Mouse (Mus musculus) heart, postnatal 0 days (tissue): Measurements from ENCODE around the gene Sh3d19. TPM values are rescaled to one million over a fixed set of nuclear protein-coding genes. Genes with fewer than 3 reads are reported as not detected.
"Not testable (repeated sequence)": the region's sequence is repeated elsewhere in the genome, so short reads cannot be mapped to it uniquely, and the experiment has no call there.

Experiments
- ATAC-seq: fragments of 200-750 bp; cut with Nextera tagmentation; 2 replicates; pipeline ENCODE4 v1.8.0; 2017; ENCODE audit warnings: low read depth, moderate number of reproducible peaks, moderate library complexity; ENCODE audit not compliant: insufficient read depth
- DNase-seq: peaks from one replicate; pipeline ENCODE4 v3.0.0-alpha.2; 2016; ENCODE audit warnings: low spot score
- H3K27ac ChIP-seq: fragments of 300-500 bp; sonication (generic); 2 replicates; pipeline ENCODE4 v1.5.1; 2014; ENCODE audit warnings: low read depth, mild to moderate bottlenecking
- H3K27me3 ChIP-seq: fragments of 300-500 bp; sonication (generic); 2 replicates; pipeline ENCODE4 v1.6.1; 2014; ENCODE audit warnings: low read length, mixed read lengths; ENCODE audit not compliant: control insufficient read depth, insufficient read depth
- H3K36me3 ChIP-seq: fragments of 300-500 bp; sonication (generic); replicated peaks from 2 replicates; pipeline ENCODE4 v1.6.1; 2014; ENCODE audit warnings: low read length, mixed read lengths; ENCODE audit not compliant: control insufficient read depth, insufficient read depth
- H3K4me1 ChIP-seq: fragments of 300-500 bp; sonication (generic); 2 replicates; pipeline ENCODE4 v1.6.1; 2014; ENCODE audit warnings: antibody characterized with exemption; ENCODE audit not compliant: control insufficient read depth, insufficient read depth
- H3K4me2 ChIP-seq: fragments of 300-500 bp; sonication (generic); 2 replicates; pipeline ENCODE4 v1.6.1; 2014; ENCODE audit warnings: low read depth, mild to moderate bottlenecking, low read length, moderate library complexity
- H3K4me3 ChIP-seq: fragments of 300-500 bp; sonication (generic); 2 replicates; pipeline ENCODE4 v1.5.1; 2014; ENCODE audit warnings: low read depth, low read length
- H3K9ac ChIP-seq: fragments of 300-500 bp; sonication (generic); replicated peaks from 2 replicates; pipeline ENCODE4 v1.6.1; 2014; ENCODE audit warnings: low read depth, low read length, mixed read lengths
- H3K9me3 ChIP-seq: fragments of 300-500 bp; sonication (generic); replicated peaks from 2 replicates; pipeline ENCODE4 v1.6.1; 2016; ENCODE audit warnings: low read length; ENCODE audit not compliant: control insufficient read depth
- CTCF ChIP-seq: IDR thresholded peaks from 2 replicates; pipeline ENCODE4 v1.5.1; 2016; ENCODE audit warnings: antibody characterized with exemption, control low read depth, low read depth
- EP300 ChIP-seq: IDR thresholded peaks from 2 replicates; pipeline ENCODE4 v1.6.1; 2016; ENCODE audit warnings: antibody characterized with exemption, low read depth
- WGBS: fragments of 180-500 bp; shearing (Covaris S2); extraction: QIAGEN DNeasy Blood & Tissue Kit; methylation state at CpG from one replicate; pipeline ENCODE4 v1.1.7; 2014; 5-methylcytosine and 5-hydroxymethylcytosine counted together
- polyA plus RNA-seq: library from polyadenylated mRNA; unstranded; fragments of >200 nt; fragmentation: Nextera tagmentation; extraction: Ambion mirVana; gene quantifications from 2 replicates; pipeline ENCODE4 v1.2.1, GENCODE M21; 2015
- total RNA-seq: library from RNA; depleted of rRNA; stranded (reverse); fragments of >200 nt; gene quantifications from 2 replicates; pipeline ENCODE4 v1.2.3, GENCODE M21; 2014; ENCODE audit warnings: low replicate concordance

The Sh3d19 gene
- total and polyA plus RNA-seq, 2 experiments from 2014 or later = 7.4 to 52.6 TPM

DNA sequence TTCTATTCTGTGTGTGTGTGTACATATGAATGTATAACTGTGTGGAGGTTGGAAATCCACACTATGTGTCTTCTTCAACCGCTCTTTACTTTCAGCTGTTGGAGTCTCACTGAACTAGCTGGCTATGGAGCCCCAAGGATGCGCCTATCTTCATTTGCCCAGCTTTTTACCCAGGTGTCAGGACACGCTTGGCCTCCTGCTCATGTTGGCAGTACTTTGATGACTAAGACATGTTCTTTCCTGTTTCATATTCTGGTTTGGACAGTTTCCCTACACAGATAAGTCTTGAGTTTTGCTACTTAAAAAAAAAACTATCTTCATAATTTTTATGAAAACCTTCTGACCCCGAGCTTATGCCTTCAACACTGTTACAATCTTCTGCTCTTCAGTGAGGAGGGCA is 5.4 kb upstream of the Sh3d19 start:
- Histone ChIP-seq H3K27me3 (no peaks in the 10 kb centered on the region), H3K4me1 (0 out of 2 replicates have a peak, but pooled peaks cover 2% of the 10 kb centered on the region), H3K27ac (no peak overlapping the region), H3K9ac (no peak overlapping the region), H3K4me2 (no peak overlapping the region), H3K36me3 (no peaks in the 10 kb centered on the region), H3K9me3 (peaks cover 8% of the 10 kb centered on the region; the same call in 1 of the 2 replicates), H3K4me3 (no peak overlapping the region)
- TF ChIP-seq CTCF (no peak), EP300 (no peak)
- no peak for DNase-seq
- ATAC-seq = no peak
- 83% methylated on average over 4 of the region's 4 CpGs for WGBS

DNA sequence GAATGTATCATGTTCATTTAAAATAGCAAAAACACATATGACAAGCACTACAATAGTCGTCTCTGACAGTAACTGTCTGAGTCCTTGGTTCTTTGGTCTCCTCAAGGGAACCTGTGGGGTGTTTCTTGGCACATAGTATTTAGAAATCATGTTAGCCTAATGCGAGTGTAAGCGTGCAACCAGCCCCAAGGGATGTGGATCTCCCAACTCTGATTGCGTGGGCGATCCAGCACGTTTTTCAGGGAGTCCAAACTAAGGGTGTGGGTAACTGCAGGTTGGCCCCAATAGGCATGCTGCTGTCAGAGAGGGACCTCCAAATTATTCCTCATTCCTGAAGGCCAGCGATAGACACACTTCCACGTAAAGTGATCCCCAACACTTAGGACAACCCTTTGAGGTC is 1.9 kb upstream of the Sh3d19 start:
- 0 out of 2 replicates have a peak, but pooled peaks cover 6% of the 10 kb centered on the region for H3K4me1 ChIP-seq
- DNase-seq (no peak), ATAC-seq (no peak)
- no peak for TF ChIP-seq CTCF
- no peak for TF ChIP-seq EP300
- no peaks in the 10 kb centered on the region for H3K36me3 ChIP-seq
- no peaks in the 10 kb centered on the region for H3K27me3 ChIP-seq
- H3K9ac ChIP-seq = no peak overlapping the region
- H3K4me3 ChIP-seq = no peak overlapping the region
- WGBS = 91% methylated on average over 8 of the region's 8 CpGs
- H3K9me3 ChIP-seq = no peaks in the 10 kb centered on the region
- no peak overlapping the region for H3K4me2 ChIP-seq
- no peak overlapping the region for H3K27ac ChIP-seq

DNA sequence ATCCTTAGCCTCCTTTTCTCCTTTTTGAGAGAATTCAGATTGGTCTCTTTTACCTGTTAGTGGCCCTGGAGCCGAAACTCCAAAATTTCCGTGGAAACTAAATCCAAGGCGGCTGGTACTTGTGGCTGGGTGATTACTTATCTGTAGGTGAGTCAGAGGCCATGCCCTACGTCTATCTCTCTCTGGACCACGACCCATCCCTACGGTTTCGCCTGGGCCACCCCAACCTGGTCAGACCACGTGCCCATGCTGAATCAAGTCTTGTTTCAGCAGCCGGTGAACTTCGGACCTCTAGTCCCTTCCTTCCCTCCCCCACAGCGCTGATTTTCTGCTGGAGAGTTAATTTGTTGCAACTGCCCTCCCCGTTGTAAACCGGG is 678 bp downstream of the Sh3d19 start:
- TF ChIP-seq EP300 = no peak
- TF ChIP-seq CTCF = no peak
- ATAC-seq = no peak

GRCm38 (mm10) chr3:85973376-85974140 is 2.6 kb downstream of the Sh3d19 start:
- Histone ChIP-seq H3K27ac (no peak overlapping the region), H3K9ac (no peak overlapping the region), H3K9me3 (no peaks in the 10 kb centered on the region), H3K27me3 (no peaks in the 10 kb centered on the region), H3K4me1 (0 out of 2 replicates have a peak, but pooled peaks cover 6% of the 10 kb centered on the region), H3K36me3 (0 out of 2 replicates have a peak, but pooled peaks cover 4% of the 10 kb centered on the region), H3K4me2 (no peak overlapping the region), H3K4me3 (no peak overlapping the region)
- DNase-seq (no peak), ATAC-seq (no peak)
- WGBS = 91% methylated on average over 10 of the region's 10 CpGs
- no peak for TF ChIP-seq CTCF
- TF ChIP-seq EP300 = no peak

More for the DNA sequence above, 678 bp downstream of the Sh3d19 start:
- no peaks in the 10 kb centered on the region for H3K27me3 ChIP-seq
- H3K4me2 ChIP-seq = peak overlapping the region; percentile 94
- H3K4me1 ChIP-seq = 0 out of 2 replicates have a peak, but pooled peaks cover 6% of the 10 kb centered on the region
- DNase-seq = no peak
- no peaks in the 10 kb centered on the region for H3K9me3 ChIP-seq
- peak overlapping the region; percentile 81 for H3K9ac ChIP-seq
- 3% methylated on average over 13 of the region's 13 CpGs for WGBS
- peak overlapping the region; percentile 95 for H3K4me3 ChIP-seq
- no peak overlapping the region for H3K27ac ChIP-seq
- H3K36me3 ChIP-seq = no peaks in the 10 kb centered on the region

DNA sequence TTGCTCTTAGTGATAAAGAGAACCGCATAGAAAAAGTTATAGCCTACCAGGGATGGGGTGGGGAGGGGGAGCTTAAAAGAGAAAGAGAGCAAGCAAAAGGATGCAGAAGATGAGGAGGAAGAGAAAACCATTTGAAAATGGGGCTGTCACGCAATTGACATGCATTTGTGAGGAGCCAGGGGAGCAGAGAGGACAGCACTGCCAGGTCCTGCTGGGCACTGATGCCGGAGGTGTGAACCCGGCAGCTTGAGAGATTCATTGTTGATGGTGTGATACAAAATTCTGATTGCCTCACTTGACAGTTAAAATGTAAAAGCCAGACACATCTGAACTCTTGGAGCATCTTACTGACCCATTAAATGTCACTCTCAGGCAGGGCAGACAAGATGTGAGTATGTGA is 3.5 kb downstream of the Sh3d19 start:
- Histone ChIP-seq H3K4me1 (0 out of 2 replicates have a peak, but pooled peaks cover 6% of the 10 kb centered on the region), H3K9ac (no peak overlapping the region), H3K36me3 (0 out of 2 replicates have a peak, but pooled peaks cover 4% of the 10 kb centered on the region), H3K9me3 (no peaks in the 10 kb centered on the region), H3K27me3 (no peaks in the 10 kb centered on the region), H3K27ac (no peak overlapping the region), H3K4me2 (no peak overlapping the region), H3K4me3 (no peak overlapping the region)
- TF ChIP-seq CTCF (no peak), EP300 (no peak)
- ATAC-seq = no peak
- DNase-seq = no peak
- whole genome bisulfite sequencing = 80% methylated on average over 4 of the region's 4 CpGs

- WGBS = 45% methylated on average over 4 of the region's 4 CpGs
Observed at GRCm38 (mm10) chr3:85980036-85980435, 9.1 kb downstream of the Sh3d19 start.

DNA sequence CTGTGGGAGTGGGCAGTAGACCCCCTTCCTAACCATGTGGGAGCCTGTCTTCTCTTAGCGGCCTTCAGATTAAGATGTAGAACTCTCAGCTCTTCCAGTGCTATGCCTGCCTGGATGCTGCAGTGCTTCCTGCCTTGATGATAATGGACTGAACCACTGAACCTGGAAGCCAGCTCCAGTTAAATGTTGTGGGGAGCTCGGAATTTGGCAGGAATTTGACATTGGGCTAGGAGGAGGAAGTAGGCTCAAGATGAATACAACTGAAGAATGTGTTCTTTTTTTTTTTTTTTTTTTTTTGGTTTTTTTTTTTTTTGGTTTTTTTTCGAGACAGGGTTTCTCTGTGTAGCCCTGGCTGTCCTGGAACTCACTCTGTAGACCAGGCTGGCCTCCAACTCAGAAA is 10.9 kb downstream of the Sh3d19 start:
- H3K4me3 ChIP-seq, H3K27me3 ChIP-seq, H3K4me2 ChIP-seq, H3K27ac ChIP-seq, H3K9me3 ChIP-seq, DNase-seq, H3K4me1 ChIP-seq, H3K36me3 ChIP-seq, H3K9ac ChIP-seq, ATAC-seq: not testable (repeated sequence)
- WGBS = 77% methylated on average over 3 of the region's 3 CpGs

More at GRCm38 (mm10) chr3:85980036-85980435, 9.1 kb downstream of the Sh3d19 start:
- Histone ChIP-seq H3K36me3 (0 out of 2 replicates have a peak, but pooled peaks cover 4% of the 10 kb centered on the region), H3K4me1 (no peaks in the 10 kb centered on the region), H3K9ac (no peak overlapping the region), H3K9me3 (no peaks in the 10 kb centered on the region), H3K4me2 (no peak overlapping the region), H3K4me3 (no peak overlapping the region), H3K27me3 (no peaks in the 10 kb centered on the region), H3K27ac (no peak overlapping the region)
- ATAC-seq (no peak), DNase-seq (no peak)
- TF ChIP-seq CTCF = no peak
- TF ChIP-seq EP300 = no peak
